Mouse (Mus musculus) spleen, postnatal 10 days (tissue): ENCODE results near the gene Pdcd4.

Experiments used
- DNase-seq, 2 experiments: peaks; one replicate each; pipeline ENCODE4 v3.0.0; 2021 to 2022; ENCODE audit warnings: low spot score in 2 of 2

Gene Pdcd4

DNA sequence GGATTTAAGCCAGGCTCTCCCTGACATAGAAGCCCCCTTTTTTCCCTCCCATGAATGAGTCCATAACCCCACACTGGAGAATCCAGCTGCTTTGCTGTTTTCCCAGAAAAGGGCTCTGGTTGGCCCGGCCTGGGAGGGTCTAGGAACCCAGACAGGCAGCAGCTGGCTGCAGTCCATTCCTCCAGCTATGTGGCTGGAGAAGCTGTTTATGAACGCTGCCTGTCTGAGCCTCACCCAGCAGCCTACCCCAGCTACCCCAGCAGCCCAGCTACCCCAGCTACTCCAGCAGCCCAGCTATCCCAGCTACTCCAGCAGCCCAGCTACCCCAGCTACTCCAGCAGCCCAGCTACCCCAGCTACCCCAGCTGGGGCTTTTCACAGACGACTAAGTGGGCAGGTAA is at the start of gene Pdcd4:
Pdcd4 (plus strand) TSS at position 171 of the 400 bp plus-strand sequence.
- peak; percentile 37 for DNase-seq

- DNase-seq, result no peak
Observed at GRCm38 (mm10) chr19:53843972-53844371, 48.1 kb upstream of the Pdcd4 start.

- no peak for DNase-seq
Observed at GRCm38 (mm10) chr19:53848272-53848995, 43.6 kb upstream of the Pdcd4 start.

DNA sequence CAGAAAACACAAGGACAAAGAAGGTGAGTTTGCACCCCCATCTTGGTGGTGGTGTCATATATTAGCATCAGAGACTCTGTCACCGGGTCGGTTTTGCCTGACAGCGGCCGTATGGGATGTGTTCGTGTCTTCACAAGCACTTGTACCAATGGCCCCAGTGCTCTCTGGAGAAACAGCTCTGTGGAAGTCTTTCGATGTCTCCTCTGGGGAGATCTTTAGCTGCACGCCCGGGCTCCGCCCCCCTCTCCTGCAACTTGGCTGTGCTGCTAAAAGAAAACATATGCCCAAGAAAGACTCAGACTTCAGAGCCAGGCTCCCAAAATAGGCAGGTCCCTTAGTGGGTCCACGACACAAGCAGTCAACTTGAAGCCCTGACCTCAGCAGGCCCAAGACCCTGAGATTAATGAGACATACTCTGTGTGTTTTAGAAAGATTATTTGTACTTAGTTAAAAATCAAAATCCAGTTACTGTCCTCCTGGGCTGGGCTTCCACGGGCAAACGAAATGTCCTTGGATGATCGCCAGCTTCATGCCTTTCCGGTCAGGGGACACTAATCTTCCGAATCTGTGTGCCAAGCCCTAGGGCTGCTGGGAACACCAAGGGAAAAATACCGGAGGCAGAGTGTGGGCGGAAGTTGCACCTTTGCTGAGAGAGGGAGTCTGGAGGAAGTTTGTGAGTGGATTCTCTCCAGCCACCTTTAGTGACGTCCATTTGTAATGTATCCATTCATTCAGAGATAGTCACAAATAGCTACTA is 41.7 kb upstream of the Pdcd4 start:
- DNase-seq, result no peak

- no peak for DNase-seq
Observed at GRCm38 (mm10) chr19:53851352-53851751, 40.7 kb upstream of the Pdcd4 start.

DNA sequence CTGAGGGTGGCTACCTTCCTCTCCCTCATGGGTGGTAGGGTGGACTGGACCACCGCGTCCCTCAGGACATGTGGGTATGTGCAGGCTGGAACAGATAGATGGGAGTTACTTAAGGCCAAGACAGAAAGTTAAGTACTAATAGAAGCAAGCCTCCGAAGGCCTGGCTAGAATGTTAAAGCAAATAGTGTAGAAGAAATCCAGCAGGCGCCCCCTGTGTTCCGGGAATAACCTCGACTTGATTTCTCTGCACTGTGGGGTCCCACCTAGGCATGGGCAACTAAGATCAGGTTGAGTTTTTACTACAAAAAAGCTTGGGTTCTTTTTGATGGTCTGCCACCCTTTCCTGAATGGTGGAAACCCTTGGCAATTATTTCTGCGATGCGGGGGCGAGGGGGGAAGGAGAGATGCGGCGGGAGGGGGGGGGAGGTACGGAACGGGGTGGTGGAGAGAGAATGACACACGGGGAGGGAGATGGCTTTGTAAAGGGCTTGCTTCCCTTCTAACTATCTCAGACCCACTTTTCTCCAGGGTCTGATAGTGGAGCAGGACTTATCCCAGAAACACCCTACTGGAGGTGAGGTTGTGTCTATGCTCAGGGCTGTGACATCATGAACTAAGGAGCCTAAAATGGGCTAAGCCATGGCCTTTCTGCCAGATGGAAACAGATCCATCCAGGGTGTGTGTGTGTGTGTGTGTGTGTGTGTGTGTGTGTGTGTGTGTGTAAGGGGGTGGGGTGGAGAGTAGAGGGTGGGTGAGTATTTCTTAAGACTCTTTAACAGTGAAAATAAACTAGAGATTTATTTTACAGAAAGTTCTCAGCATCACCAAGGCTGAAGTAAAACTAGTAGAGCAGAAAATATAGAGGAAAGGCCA is 40.0 kb upstream of the Pdcd4 start:
- no peak for DNase-seq

DNA sequence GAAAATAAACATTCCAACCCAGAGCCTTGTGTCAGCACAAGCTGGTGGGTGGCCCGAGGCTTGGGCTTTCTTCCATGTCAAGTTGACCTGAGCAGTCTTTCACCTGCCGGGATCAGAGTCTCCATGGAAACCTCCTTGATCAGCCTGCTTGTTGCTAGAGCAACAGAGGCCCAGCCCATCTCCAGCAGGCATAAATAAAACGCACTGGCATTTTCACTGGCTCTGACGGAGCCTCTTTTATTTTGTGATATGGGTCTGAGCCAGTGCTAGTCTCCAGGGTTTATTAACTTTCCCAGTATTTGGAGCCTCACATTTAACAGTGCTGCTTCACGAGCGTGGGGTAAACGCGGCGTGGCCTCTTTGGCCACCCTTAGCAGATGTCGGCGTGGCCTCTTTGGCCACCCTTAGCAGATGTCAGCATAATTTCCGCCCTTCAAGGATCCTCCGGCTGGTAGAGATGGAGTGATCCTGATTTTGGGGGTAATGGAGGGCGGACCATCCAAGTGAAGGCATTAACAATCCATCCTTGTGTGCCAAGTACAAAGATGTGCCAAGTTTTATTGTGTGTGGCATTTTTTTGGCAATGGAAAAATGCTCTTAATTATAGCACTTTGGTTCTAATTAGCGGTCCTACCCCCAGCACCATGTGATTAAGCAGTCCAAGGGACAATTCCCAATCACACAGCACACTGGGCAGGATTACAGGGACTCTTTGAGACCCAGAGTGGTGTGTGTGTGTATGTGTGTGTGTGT is 39.2 kb upstream of the Pdcd4 start:
- no peak for DNase-seq

DNA sequence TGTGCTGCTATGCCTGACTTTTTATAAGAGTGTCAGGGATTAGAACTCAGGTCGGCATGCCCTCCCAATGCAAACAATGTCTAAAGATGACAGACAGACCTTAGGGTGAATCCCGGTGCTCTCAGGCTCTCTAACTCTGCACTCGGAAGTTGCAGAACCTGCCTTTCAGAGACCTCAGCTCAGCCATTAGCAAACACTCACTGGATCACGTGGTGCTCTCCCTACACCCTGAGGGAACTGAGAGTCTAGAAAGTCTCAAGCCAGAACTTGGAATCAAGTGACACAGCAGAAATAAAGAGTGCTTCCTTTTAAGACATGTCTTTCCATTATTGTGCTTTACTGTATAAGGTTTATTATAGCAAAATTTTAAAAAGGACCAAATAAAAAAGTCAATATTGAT is 37.1 kb upstream of the Pdcd4 start:
- no peak for DNase-seq

DNA sequence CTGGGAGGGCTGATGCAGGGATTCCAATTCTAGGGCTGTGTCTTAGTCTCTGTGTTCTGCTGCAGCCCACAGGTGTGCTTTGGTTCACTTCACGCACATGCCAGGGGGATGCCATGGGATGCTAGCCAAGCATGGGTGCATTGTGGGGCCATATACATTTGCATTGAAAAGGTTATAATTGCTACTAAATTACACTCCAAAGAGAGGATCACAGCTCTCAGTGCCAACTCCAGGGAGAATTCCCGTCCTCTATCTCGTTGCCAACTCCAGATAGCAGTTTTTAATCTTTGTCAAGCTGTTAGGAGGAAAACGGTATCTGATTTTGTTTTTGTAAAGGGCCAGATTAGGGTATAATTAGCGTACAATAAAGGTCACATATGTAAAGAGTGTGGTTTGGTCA is 36.2 kb upstream of the Pdcd4 start:
- no peak for DNase-seq

- no peak for DNase-seq
Observed at GRCm38 (mm10) chr19:53856794-53857193, 35.2 kb upstream of the Pdcd4 start.

DNA sequence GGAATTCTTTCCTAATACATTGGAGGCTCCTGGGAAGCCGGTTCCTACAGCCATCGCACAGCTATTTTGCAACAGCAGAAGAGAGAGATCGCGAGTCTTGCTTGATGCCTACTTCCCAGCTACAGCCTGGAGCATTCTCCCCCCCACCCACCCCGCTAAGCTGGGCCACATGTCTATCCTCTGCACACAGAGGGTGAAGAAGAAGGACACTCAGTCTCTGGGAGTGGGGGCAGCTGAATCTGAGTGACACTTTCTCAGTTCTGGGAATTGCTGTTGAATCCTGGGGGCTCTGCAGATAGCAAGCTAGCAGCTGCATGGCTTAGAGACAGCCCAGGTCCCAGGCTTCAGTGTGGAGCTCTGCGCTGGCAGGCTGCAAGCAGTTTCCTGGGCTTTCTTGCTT is 34.1 kb upstream of the Pdcd4 start:
- no peak for DNase-seq

GRCm38 (mm10) chr19:53859149-53859548 is 32.9 kb upstream of the Pdcd4 start:
- peak in 1 of 2 experiments; percentile 36 for DNase-seq

DNA sequence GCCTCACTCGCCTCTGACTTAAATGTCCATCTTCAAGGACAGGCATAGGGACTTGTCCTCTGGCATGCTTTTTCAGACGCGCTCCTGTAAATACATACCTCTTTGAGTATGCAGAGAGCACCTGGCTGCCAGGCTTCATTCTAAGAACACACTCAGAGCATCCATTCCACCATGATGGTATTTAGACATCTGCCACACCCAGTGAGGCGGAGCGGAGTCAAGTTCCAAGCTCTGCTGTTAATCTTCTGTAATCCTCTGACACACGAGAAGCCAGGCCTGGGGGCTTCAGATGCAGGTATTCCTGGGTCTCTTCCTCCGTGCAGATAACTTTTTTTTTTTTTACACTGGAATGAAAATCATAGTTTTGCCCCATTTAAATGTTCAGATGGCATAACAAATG is 32.4 kb upstream of the Pdcd4 start:
- no peak for DNase-seq

DNA sequence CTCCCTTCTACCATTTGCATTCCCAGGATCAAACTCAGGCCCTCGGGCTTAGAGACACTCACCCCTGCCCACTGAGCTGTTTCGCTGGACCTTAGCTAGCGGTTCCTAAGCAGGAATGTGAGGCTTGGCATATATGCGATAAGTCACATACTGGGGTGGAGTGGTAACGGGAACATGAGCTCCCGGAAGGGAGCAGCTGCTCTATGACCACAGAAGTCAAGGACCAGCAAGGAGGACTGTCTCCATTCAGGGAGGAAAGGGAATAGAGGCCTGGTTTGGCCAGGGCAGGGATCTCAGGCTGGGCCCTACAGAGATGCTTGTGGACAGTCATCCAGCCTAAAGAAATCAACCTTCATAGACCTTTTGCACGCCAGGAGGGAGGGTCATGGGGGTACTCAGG is 30.7 kb upstream of the Pdcd4 start:
- DNase-seq, result no peak

- DNase-seq, result no peak
Observed at GRCm38 (mm10) chr19:53862573-53863246, 29.3 kb upstream of the Pdcd4 start.

DNA sequence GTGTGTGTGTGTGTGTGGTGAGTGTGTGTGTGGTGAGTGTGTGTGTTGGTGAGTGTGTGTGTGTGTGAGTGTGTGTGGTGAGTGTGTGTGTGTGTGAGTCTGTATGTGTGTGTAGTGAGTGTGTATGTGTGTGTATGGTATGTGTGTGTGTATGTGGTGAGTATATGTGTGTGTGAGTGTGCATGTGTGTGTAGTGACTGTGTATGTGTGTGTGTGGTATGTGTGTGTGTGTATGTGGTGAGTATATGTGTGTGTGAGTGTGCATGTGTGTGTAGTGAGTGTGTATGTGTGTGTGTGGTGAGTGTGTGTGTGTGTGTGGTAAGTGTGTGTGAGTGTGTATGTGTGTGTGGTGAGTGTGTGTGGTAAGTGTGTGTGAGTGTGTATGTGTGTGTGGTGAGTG is 24.8 kb upstream of the Pdcd4 start:
- DNase-seq, result no peak

DNA sequence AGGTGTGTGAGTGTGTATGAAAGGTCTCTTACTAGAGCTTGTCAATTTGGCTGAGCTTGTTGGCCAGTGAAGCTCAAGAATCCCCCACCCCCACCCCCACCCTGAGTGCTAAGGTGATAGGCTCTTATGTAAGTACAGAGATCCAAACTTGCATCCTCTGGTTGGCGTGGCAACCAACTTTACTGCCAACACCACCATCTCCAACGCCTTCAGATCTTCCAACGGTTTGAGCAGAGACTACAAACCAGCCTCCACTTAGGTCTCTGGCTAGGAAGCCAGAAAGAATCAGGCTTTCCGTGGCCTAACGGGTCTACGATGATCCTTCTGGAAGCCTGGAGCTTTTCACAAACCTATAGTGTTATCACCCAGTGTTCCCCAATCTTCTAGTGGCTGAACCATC is 23.9 kb upstream of the Pdcd4 start:
- DNase-seq, result no peak

- DNase-seq, result no peak
Observed at GRCm38 (mm10) chr19:53868796-53869195, 23.2 kb upstream of the Pdcd4 start.

- DNase-seq, result no peak
Observed at GRCm38 (mm10) chr19:53869427-53870385, 22.3 kb upstream of the Pdcd4 start.

GRCm38 (mm10) chr19:53870568-53870967 is 21.5 kb upstream of the Pdcd4 start:
- DNase-seq, result no peak
